Mouse (Mus musculus) thymus, adult 2 months (tissue): ENCODE measurements at regions not wholly inside any gene's neighbourhood (a gene's known extent, or its start where the extent isn't known, plus 50 kb on each side); places are given as distances from the start of the nearest gene placed in this dataset.

Experiments used
- CTCF ChIP-seq: fragments of 200-500 bp; IDR thresholded peaks from 2 replicates; pipeline ENCODE4 v1.5.1; 2012; ENCODE audit warnings: mild to moderate bottlenecking, control low read depth, low read length, moderate library complexity, borderline replicate concordance; ENCODE audit not compliant: control insufficient read depth, poor library complexity, insufficient read depth; ENCODE audit errors: extremely low read depth
- POLR2A ChIP-seq: fragments of 200-500 bp; IDR thresholded peaks from 2 replicates; pipeline ENCODE4 v1.6.1; 2012; ENCODE audit warnings: mild to moderate bottlenecking, low read length, control low read depth, moderate library complexity; ENCODE audit not compliant: control insufficient read depth, poor library complexity, insufficient read depth; ENCODE audit errors: extremely low read depth

DNA sequence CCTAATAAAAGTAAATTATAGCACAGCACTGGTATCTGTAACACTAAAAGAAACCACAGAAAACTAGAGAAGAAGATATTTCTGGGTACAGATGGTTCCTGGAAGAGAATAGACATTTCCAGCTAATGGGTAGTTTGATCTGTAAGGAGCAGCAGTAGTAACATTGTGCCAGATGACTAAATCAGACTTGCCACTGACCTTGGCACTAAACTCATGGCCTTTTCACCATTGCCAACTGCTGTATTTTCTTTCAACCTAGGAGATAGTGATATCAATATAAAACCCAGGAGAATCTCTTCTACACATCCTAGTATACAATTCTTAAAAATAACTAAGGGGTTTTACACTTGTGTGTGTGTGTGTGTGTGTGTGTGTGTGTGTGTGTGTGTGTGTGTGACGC lies 170.8 kb downstream of the Kcnj2 start:
- TF ChIP-seq CTCF (no peak), POLR2A (no peak)
